Comparison of ENCODE assay signal across 8 mouse cellular contexts in genomic region chr13:4110281-4111188, GRCm38 (mm10). TPM values are rescaled to one million over a fixed set of nuclear protein-coding genes. Genes with fewer than 3 reads are reported as not detected.
A peak's percentile ranks its signal among the peaks of the same experiment; 100 is the strongest.
DNase-seq lines count a peak whose midpoint lies in the region; ATAC-seq and TF ChIP-seq lines count a peak whose summit lies in the region.

No protein-coding gene starts in this region.

- ATAC-seq in kidney, embryonic 14.5 days (ENCODE audit: low FRiP score, low TSS enrichment), result peak; percentile 88
- ATAC-seq in limb, embryonic 13.5 days (ENCODE audit: low FRiP score, low read depth), result peak; percentile 75; the same call in 1 of the 2 replicates
- ATAC-seq in monocyte, adult 5-6 weeks (replicated peaks; ENCODE audit: insufficient number of reproducible peaks, low FRiP score, low TSS enrichment, poor library complexity, severe bottlenecking), result 0 out of 2 replicates have a peak, but pooled peaks have one; percentile 35

- DNase-seq in CD4-positive helper T cell, adult 2 months (ENCODE audit: low read depth, low spot score), result peak; percentile 17
- DNase-seq in adrenal gland, postnatal 10 days, result peak; percentile 74
- peak; percentile 76 for DNase-seq in embryonic facial prominence, embryonic 10.5 days (ENCODE audit: low spot score)
- peak; percentile 53 for DNase-seq in heart, adult 8-10 months (ENCODE audit: low spot score)

- no peak overlapping the region for H3K27ac ChIP-seq in embryonic facial prominence, embryonic 10.5 days (replicated peaks)
- H3K27ac ChIP-seq in kidney, embryonic 14.5 days (ENCODE audit: low read depth, low read length), result no peak overlapping the region
- no peak overlapping the region for H3K27ac ChIP-seq in limb, embryonic 13.5 days
- no peak overlapping the region for H3K27ac ChIP-seq in testis, adult 2 months (ENCODE audit: control insufficient read depth, insufficient read depth, low read depth, low read length)

- TF ChIP-seq POLR2A in testis, adult 2 months (IDR thresholded peaks at IDR 0.05; ENCODE audit: control insufficient read depth, low read depth, low read length), result no peak

- no peak overlapping the region for H3K4me3 ChIP-seq in embryonic facial prominence, embryonic 10.5 days
- no peak overlapping the region for H3K4me3 ChIP-seq in kidney, embryonic 14.5 days (ENCODE audit: low read length)
- H3K4me3 ChIP-seq in limb, embryonic 13.5 days, result no peak overlapping the region
- no peak overlapping the region for H3K4me3 ChIP-seq in testis, adult 2 months (ENCODE audit: control insufficient read depth, low read depth, low read length)

- H3K36me3 ChIP-seq in embryonic facial prominence, embryonic 10.5 days (replicated peaks), result no peaks in the 10 kb centered on the region
- no peaks in the 10 kb centered on the region for H3K36me3 ChIP-seq in kidney, embryonic 14.5 days (ENCODE audit: control insufficient read depth, insufficient read depth, low read length)
- no peaks in the 10 kb centered on the region for H3K36me3 ChIP-seq in limb, embryonic 13.5 days
- no peaks in the 10 kb centered on the region for H3K36me3 ChIP-seq in testis, adult 2 months (ENCODE audit: control insufficient read depth, insufficient read depth, low read length)

- TF ChIP-seq CTCF in testis, adult 2 months (IDR thresholded peaks at IDR 0.05; ENCODE audit: control insufficient read depth, insufficient read depth, insufficient replicate concordance, low read depth, low read length), result peak; percentile 58; the same call in 1 of the 2 replicates

- H3K27me3 ChIP-seq in embryonic facial prominence, embryonic 10.5 days (replicated peaks; ENCODE audit: low read depth, poor library complexity, severe bottlenecking), result no peaks in the 10 kb centered on the region
- H3K27me3 ChIP-seq in kidney, embryonic 14.5 days (ENCODE audit: control insufficient read depth, insufficient read depth, low read length), result no peaks in the 10 kb centered on the region
- no peaks in the 10 kb centered on the region for H3K27me3 ChIP-seq in limb, embryonic 13.5 days
- no peaks in the 10 kb centered on the region for H3K27me3 ChIP-seq in testis, adult 2 months (ENCODE audit: control insufficient read depth, insufficient read depth, low read length)

- H3K4me2 ChIP-seq in kidney, embryonic 14.5 days (replicated peaks; ENCODE audit: low read depth, low read length), result no peak overlapping the region
- H3K4me2 ChIP-seq in limb, embryonic 13.5 days (replicated peaks), result no peak overlapping the region

- 31% methylated on average over 6 of the region's 6 CpGs for WGBS in embryonic facial prominence, embryonic 10.5 days
- WGBS in kidney, embryonic 14.5 days, result 35% methylated on average over 6 of the region's 6 CpGs
- WGBS in limb, embryonic 13.5 days, result 29% methylated on average over 6 of the region's 6 CpGs

- no peaks in the 10 kb centered on the region for H3K9me3 ChIP-seq in embryonic facial prominence, embryonic 10.5 days
- H3K9me3 ChIP-seq in kidney, embryonic 14.5 days (ENCODE audit: control insufficient read depth, low read length), result no peaks in the 10 kb centered on the region
- no peaks in the 10 kb centered on the region for H3K9me3 ChIP-seq in limb, embryonic 13.5 days

- H3K4me1 ChIP-seq in embryonic facial prominence, embryonic 10.5 days, result no peaks in the 10 kb centered on the region
- H3K4me1 ChIP-seq in kidney, embryonic 14.5 days (ENCODE audit: control insufficient read depth, insufficient read depth, low read length), result no peaks in the 10 kb centered on the region
- H3K4me1 ChIP-seq in limb, embryonic 13.5 days, result no peaks in the 10 kb centered on the region
- H3K4me1 ChIP-seq in testis, adult 2 months (ENCODE audit: control insufficient read depth, insufficient read depth, low read length), result no peaks in the 10 kb centered on the region

- H3K9ac ChIP-seq in kidney, embryonic 14.5 days (ENCODE audit: low read depth, low read length), result no peak overlapping the region
- H3K9ac ChIP-seq in limb, embryonic 13.5 days, result no peak overlapping the region

RNA-seq across cellular contexts. Expression of gene Akr1c18, which starts 39.9 kb away (rescaled TPM):
- 100 to 1,000 TPM; 382 to 409 TPM for total RNA-seq in adrenal gland, postnatal 10 days (2021)
- polyA plus RNA-seq in embryonic facial prominence, embryonic 10.5 days (2016; fragmentation: Nextera tagmentation; extraction: Ambion mirVana), result not detected in 2 replicates
- not detected for total RNA-seq in heart, adult 8-10 months (2022)
- 3.0 and 4.5 TPM in 2 replicates for polyA plus RNA-seq in kidney, embryonic 14.5 days (2014; fragmentation: Nextera tagmentation; extraction: Ambion mirVana)
- polyA plus RNA-seq in limb, embryonic 13.5 days (2015; fragmentation: Nextera tagmentation; extraction: Ambion mirVana), result not detected in 2 replicates
- total RNA-seq in monocyte, adult 5-6 weeks (2017), result not detected in 3 replicates
- not detected in 2 replicates for polyA plus RNA-seq in testis, adult 2 months (2012; rRNA removed)

Comparison
In these comparisons a context has a peak if more than half of its experiments do, and no peak if none do; other contexts are left out.
1. DNase-seq: peak in every context shown above with its lines; median percentile 76 in embryonic facial prominence, embryonic 10.5 days; 74 in adrenal gland, postnatal 10 days; 53 in heart, adult 8-10 months; 17 in CD4-positive helper T cell, adult 2 months.
2. ATAC-seq: peak in every context shown above with its lines; median percentile 88 in kidney, embryonic 14.5 days; 75 in limb, embryonic 13.5 days; 35 in monocyte, adult 5-6 weeks.